Mouse (Mus musculus) frontal cortex, postnatal 36 days (tissue): Measurements from ENCODE around the gene C6.

Source experiments
- DNase-seq, 2 experiments: peaks; one replicate each; pipeline ENCODE4 v3.0.0; 2022; ENCODE audit warnings: low spot score in 2 of 2

The C6 gene

GRCm38 (mm10) chr15:4726830-4727310 is at the start of gene C6:
Gene C6, plus strand, starts transcription at chr15:4727175.
- no peak for DNase-seq

DNA sequence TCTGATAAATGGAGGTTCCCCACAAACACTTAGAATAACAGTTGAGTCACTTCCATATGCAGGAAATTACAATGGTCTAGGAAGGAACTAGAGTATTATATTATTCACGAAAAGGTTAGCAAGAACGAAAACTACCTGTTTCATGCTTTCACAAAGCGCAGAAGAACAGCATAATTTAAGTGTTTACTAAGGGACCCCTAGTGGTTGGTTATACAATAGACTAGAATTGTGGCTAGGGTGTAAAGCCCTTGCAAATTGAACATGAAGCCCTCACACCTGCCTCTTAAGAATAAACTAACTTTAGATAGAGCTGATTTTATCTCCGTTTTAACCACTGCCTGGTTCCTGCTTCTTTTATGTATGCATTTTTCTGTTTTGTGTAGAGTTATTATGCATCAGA is 29.4 kb upstream of the C6 start:
- no peak for DNase-seq

DNA sequence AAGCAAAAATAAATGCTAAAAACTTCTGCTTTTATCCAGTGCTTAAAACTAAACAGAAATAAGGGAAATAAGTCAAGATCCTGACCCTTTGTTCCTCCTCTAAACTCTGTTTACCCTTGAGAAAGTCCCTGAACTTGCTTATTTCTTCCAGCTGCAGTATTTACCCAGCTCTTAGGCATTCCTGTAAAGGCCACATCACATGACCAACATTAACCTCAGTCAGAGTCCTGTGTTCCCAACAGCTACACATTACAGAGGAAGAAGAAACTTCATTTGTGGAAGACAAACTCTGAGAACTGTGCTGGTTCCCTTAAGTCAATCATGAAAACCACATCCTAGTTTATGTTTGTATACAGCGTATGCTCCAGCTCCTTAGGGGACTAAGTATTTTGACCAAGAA is 7.2 kb downstream of the C6 start:
- no peak for DNase-seq

GRCm38 (mm10) chr15:4734996-4735609 is 8.1 kb downstream of the C6 start:
- DNase-seq, result no peak

DNA sequence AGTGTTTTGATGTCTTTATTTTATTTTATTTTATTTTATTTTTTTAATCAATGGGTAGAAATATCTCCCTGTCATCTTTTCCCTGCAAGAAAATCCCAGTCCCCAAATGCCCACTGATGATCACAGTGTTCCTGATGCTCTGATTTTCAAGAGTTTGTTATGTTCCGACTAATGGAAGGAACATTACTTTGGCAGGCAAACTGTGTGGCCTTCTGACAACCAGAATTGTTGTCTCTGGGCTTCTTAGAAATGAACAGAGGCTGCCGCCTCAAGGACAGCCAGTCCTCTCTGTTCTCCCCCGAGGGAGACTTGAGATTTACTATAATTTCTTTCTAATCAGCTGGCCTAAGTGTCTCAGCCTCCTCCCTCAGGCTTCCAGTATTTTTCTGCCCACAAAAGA is 20.7 kb downstream of the C6 start:
- DNase-seq, result no peak

DNA sequence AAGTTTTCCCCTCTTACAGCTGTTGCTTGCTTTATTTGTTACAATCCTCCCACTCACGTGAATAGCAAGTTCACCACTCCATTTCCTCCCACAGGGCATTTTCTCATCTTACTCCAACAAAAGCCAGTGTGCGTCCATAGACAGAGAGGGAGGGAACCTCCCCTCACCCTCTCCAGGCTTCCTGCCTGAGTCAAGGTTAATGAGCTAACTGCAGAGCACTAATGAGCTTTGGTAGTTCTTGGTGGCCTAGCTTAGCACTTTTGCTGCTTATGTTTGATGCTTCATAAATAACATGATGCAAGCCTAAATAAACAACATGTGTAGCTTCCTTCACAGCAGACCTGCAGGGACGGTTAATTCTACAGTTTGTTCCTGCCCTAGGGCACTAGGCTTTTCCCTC is 63.4 kb downstream of the C6 start:
- no peak for DNase-seq

GRCm38 (mm10) chr15:4796861-4797260 is 69.9 kb downstream of the C6 start:
- DNase-seq, result no peak

GRCm38 (mm10) chr15:4804256-4804655 is 77.3 kb downstream of the C6 start:
- DNase-seq, result no peak

DNA sequence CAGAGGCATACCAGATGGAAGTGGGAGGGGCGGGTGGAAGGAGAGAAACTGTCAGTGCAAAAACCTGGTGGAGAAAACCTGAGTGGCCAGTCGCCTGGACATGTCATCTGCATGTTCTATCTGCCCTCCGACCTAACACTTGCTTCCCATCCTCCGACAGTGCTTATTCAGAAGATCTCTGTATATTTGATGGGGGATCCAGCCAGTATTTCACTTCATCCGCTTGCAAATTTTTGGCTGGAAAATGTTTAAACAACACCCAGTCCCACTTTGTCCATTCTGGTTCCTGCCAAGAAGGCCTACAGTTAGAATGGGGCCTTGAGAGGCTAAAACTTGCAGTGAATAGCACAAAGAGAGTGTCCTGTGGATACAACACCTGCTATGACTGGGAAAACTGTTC is 81.2 kb downstream of the C6 start:
- DNase-seq, result no peak

- DNase-seq, result no peak
Measured at GRCm38 (mm10) chr15:4814976-4815375, 88.0 kb downstream of the C6 start.

DNA sequence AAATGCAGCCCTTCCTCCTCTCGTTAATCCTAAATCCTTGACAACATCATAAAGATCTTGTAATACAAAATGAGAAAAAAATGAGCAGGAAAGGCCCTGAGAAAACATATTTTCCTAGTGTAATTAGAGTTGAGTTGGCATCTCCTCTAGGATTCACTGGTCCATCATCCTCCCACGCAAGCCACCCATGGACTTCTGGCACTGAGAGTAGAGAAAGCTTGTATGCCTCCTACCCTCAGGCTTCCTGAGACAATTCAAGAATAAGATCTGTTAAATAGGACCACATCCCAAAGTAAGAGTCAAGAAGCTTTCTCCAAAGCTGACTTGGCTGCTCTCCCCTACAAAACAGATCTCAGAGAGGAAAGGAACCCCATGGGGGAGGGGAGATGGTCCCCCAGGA is 88.7 kb downstream of the C6 start:
- DNase-seq, result peak; percentile 2 to 40

DNA sequence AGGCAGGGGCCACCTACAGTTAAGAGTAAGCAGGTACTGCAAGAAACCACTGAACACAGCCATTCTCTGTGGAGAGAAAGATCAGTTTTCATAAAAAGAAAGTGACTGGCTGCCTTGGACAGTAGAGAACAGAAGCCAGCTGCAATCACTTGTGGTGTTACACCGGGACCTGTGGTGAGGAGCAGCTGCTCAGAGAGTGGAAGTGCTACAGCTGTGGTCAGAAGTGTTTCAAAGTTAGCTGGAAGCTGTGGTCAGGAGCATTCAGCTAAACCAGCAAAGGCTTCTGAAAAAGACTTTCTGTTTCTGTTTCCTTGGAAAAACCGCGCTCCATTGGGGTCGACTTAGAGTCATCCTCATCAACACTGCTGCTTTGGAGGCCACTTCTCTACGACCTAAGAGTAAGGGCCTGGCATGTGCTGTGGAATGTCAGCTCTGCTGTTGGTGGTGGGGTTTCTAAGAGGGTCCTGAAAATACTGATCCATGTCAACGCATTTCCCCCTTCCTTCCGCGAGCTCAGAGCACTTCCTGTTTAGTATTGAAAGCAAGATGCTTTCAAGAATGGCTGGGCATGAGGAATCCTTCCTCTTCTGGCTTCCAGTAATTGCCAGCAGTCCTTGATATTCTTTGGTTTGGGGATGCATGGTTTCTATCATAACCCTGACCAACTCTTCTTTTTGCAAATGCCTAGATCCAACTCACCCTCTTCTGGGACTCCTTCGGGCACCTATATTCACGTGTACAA is 89.9 kb downstream of the C6 start:
- no peak for DNase-seq

GRCm38 (mm10) chr15:4818437-4818836 is 91.5 kb downstream of the C6 start:
- DNase-seq, result no peak

DNA sequence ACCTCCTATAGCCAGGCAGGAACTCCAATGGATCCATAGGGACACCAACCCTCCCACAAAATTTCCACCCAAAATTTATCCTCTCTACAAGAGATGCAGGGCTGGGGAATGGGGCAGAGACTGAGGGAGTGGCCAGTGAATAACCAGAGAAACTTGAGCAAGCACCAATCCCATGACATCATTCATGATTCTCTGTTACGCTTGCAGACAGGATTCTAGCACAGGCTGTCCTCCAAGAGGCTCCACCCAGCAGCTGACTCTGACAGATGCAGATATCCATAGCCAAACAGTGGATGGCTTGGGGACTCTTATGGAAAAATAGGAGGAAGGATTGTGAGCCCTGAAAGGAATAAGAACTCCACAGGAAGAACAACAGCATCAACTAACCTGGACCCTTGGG is 94.2 kb downstream of the C6 start:
- DNase-seq, result no peak

- DNase-seq, result no peak
Measured at GRCm38 (mm10) chr15:4821824-4822223, 94.8 kb downstream of the C6 start.

- no peak for DNase-seq
Measured at GRCm38 (mm10) chr15:4827736-4828135, 100.8 kb downstream of the C6 start.

GRCm38 (mm10) chr15:4836354-4836753 is 109.4 kb downstream of the C6 start:
- no peak for DNase-seq

DNA sequence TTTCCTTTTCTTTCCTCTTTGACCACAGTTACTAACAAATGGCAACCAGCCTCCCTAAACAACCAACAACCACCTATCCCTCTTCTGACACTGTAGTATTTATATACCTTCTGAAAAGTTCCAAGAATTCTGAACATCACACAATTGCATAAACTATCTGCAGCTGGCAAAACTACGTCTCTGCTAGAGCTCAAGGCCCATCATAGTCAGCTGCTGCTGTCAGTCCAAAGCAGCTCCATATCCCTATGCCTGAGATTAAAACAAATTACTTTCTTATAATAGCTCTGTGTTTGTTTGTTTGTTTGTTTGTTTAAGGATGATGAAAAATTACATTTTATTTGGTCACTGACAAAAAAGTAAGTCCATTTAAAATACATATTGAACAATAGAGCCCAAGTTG is 123.0 kb downstream of the C6 start:
- no peak for DNase-seq
